Mouse (Mus musculus) ES-Bruce4 (cell line): ENCODE measurements around the gene Klhl30. TPM values are rescaled to one million over a fixed set of nuclear protein-coding genes. Genes with fewer than 3 reads are reported as not detected.

ENCODE experiments used
- H3K27ac ChIP-seq: 2 replicates; pipeline ENCODE4 v1.5.1; 2012; ENCODE audit warnings: low read length, inconsistent platforms; ENCODE audit not compliant: insufficient read depth
- H3K27me3 ChIP-seq: 2 replicates; pipeline ENCODE4 v1.6.1; 2012; ENCODE audit warnings: mild to moderate bottlenecking, low read length, inconsistent platforms; ENCODE audit not compliant: control insufficient read depth, poor library complexity, insufficient read depth, severe bottlenecking
- H3K36me3 ChIP-seq: 2 replicates; pipeline ENCODE4 v1.6.1; 2012; ENCODE audit warnings: inconsistent platforms, mild to moderate bottlenecking, low read length, moderate library complexity; ENCODE audit not compliant: control insufficient read depth, poor library complexity, insufficient read depth, severe bottlenecking
- H3K4me1 ChIP-seq: one replicate; pipeline ENCODE4 v1.8.1; 2011; ENCODE audit warnings: low read length; ENCODE audit not compliant: control insufficient read depth, insufficient read depth
- H3K4me3 ChIP-seq: 2 replicates; pipeline ENCODE4 v1.5.1; 2011; ENCODE audit warnings: low read depth, mild to moderate bottlenecking, low read length
- H3K9ac ChIP-seq: 2 replicates; pipeline ENCODE4 v1.6.1; 2012; ENCODE audit warnings: low read depth, mild to moderate bottlenecking, inconsistent platforms; ENCODE audit not compliant: poor library complexity, severe bottlenecking
- H3K9me3 ChIP-seq: replicated peaks from 2 replicates; pipeline ENCODE4 v1.6.1; 2012; ENCODE audit warnings: mild to moderate bottlenecking, low read length, inconsistent platforms; ENCODE audit not compliant: control insufficient read depth, poor library complexity, insufficient read depth, severe bottlenecking
- CTCF ChIP-seq: IDR thresholded peaks from one replicate; pipeline ENCODE4 v1.8.1; 2011; ENCODE audit warnings: low read depth, low read length
- EP300 ChIP-seq: IDR thresholded peaks from 2 replicates; pipeline ENCODE4 v1.6.1; 2011; ENCODE audit warnings: low read depth, low read length; ENCODE audit not compliant: insufficient read depth
- POLR2A ChIP-seq: IDR thresholded peaks from one replicate; pipeline ENCODE4 v1.8.1; 2011; ENCODE audit warnings: low read length; ENCODE audit not compliant: insufficient read depth
- polyA plus RNA-seq: library from polyadenylated mRNA; stranded (reverse); fragments of >200 nt; gene quantifications from 2 replicates; pipeline ENCODE4 v1.2.4, GENCODE M21; 2011; ENCODE audit warnings: low read depth; ENCODE audit not compliant: missing spikeins, insufficient read depth, insufficient read length

Gene Klhl30
- polyA plus RNA-seq, 1 experiment, result 0.25 TPM

- Histone ChIP-seq H3K4me1 (no peaks in the 10 kb centered on the region), H3K4me3 (no peak overlapping the region), H3K9ac (no peak overlapping the region), H3K36me3 (no peaks in the 10 kb centered on the region), H3K27me3 (no peaks in the 10 kb centered on the region), H3K27ac (no peak overlapping the region), H3K9me3 (no peaks in the 10 kb centered on the region)
- TF ChIP-seq EP300 (no peak), CTCF (no peak), POLR2A (no peak)
These were observed 16.5 kb downstream of the Klhl30 start for GRCm38 (mm10) chr1:91367295-91367694.

- Histone ChIP-seq H3K9me3 (no peaks in the 10 kb centered on the region), H3K4me3 (no peak overlapping the region), H3K9ac (no peak overlapping the region), H3K36me3 (0 out of 2 replicates have a peak, but pooled peaks cover 5% of the 10 kb centered on the region), H3K27me3 (no peaks in the 10 kb centered on the region), H3K4me1 (no peaks in the 10 kb centered on the region), H3K27ac (no peak overlapping the region)
- TF ChIP-seq EP300, result no peak
- TF ChIP-seq CTCF, result no peak
- no peak for TF ChIP-seq POLR2A
These were observed 18.6 kb downstream of the Klhl30 start for GRCm38 (mm10) chr1:91369408-91369807.

GRCm38 (mm10) chr1:91370055-91370454 lies 19.2 kb downstream of the Klhl30 start:
- no peak overlapping the region for H3K4me3 ChIP-seq
- H3K9ac ChIP-seq, result no peak overlapping the region
- H3K4me1 ChIP-seq, result no peaks in the 10 kb centered on the region
- peaks cover 8% of the 10 kb centered on the region; the same call in 1 of the 2 replicates for H3K36me3 ChIP-seq
- H3K9me3 ChIP-seq, result no peaks in the 10 kb centered on the region
- H3K27ac ChIP-seq, result no peak overlapping the region
- H3K27me3 ChIP-seq, result no peaks in the 10 kb centered on the region
- TF ChIP-seq EP300 (no peak), POLR2A (no peak), CTCF (no peak)

GRCm38 (mm10) chr1:91373414-91373835 lies 22.6 kb downstream of the Klhl30 start:
- no peak for TF ChIP-seq EP300
- no peak for TF ChIP-seq POLR2A
- TF ChIP-seq CTCF, result no peak
- peaks cover 29% of the 10 kb centered on the region for H3K36me3 ChIP-seq

GRCm38 (mm10) chr1:91380453-91381090 lies 29.8 kb downstream of the Klhl30 start:
- Histone ChIP-seq H3K4me1 (no peaks in the 10 kb centered on the region), H3K27ac (no peak overlapping the region), H3K4me3 (no peak overlapping the region), H3K9me3 (no peaks in the 10 kb centered on the region), H3K36me3 (peaks cover 61% of the 10 kb centered on the region), H3K27me3 (no peaks in the 10 kb centered on the region), H3K9ac (no peak overlapping the region)
- peak; percentile 61 for TF ChIP-seq CTCF
- no peak for TF ChIP-seq EP300
- TF ChIP-seq POLR2A, result no peak

More at GRCm38 (mm10) chr1:91373414-91373835, 22.6 kb downstream of the Klhl30 start:
- Histone ChIP-seq H3K4me3 (no peak overlapping the region), H3K9me3 (no peaks in the 10 kb centered on the region), H3K27ac (no peak overlapping the region), H3K4me1 (no peaks in the 10 kb centered on the region), H3K27me3 (no peaks in the 10 kb centered on the region), H3K9ac (no peak overlapping the region)

GRCm38 (mm10) chr1:91381091-91381471 lies 30.3 kb downstream of the Klhl30 start:
- Histone ChIP-seq H3K4me3 (no peak overlapping the region), H3K36me3 (peaks cover 59% of the 10 kb centered on the region), H3K27ac (no peak overlapping the region), H3K9ac (no peak overlapping the region), H3K9me3 (no peaks in the 10 kb centered on the region), H3K4me1 (no peaks in the 10 kb centered on the region), H3K27me3 (no peaks in the 10 kb centered on the region)
- no peak for TF ChIP-seq CTCF
- TF ChIP-seq POLR2A, result no peak
- TF ChIP-seq EP300, result no peak
